Mouse (Mus musculus): Measurements from ENCODE around the gene Zcchc24. TPM values are rescaled to one million over a fixed set of nuclear protein-coding genes. Genes with fewer than 3 reads are reported as not detected.
"Not testable (repeated sequence)": the region's sequence is repeated elsewhere in the genome, so short reads cannot be mapped to it uniquely, and the experiment has no call there.

Zcchc24 gene
- total RNA-seq (2014; rRNA removed): 27.3 and 28.7 TPM in 2 replicates
- polyA plus RNA-seq (2012; rRNA removed): 53.0 and 57.7 TPM in 2 replicates

- H3K9ac ChIP-seq (ENCODE audit: low read depth, low read length): peak within 1 kb of the TSS; percentile 97
- peak within 1 kb of the TSS; percentile 92 for H3K4me3 ChIP-seq (ENCODE audit: insufficient read depth, low read depth, low read length)
- DNase-seq (ENCODE audit: extremely low read depth, low read depth, low spot score): peak; percentile 72
- 3% methylated on average over 53 of the region's 55 CpGs for WGBS
- H3K36me3 ChIP-seq (ENCODE audit: control insufficient read depth, insufficient read depth, low read length): no peaks in the 10 kb centered on the region
- TF ChIP-seq CTCF (IDR thresholded peaks at IDR 0.05; ENCODE audit: low read depth, low read length) (no peak), POLR2A (IDR thresholded peaks at IDR 0.05; ENCODE audit: extremely low read depth, insufficient read depth, low read length) (peak; percentile 65; the same call in 1 of the 2 replicates)
- no peaks in the 10 kb centered on the region for H3K27me3 ChIP-seq (ENCODE audit: control insufficient read depth, insufficient read depth, low read length)
- H3K27ac ChIP-seq (replicated peaks; ENCODE audit: insufficient read depth, low read depth, low read length): peak within 1 kb of the TSS; percentile 98
- H3K79me2 ChIP-seq (ENCODE audit: control insufficient read depth, insufficient read depth, low read length): peaks cover 23% of the 10 kb centered on the region
- peaks cover 27% of the 10 kb centered on the region for H3K4me1 ChIP-seq (ENCODE audit: control insufficient read depth, insufficient read depth, low read length)
Observed at GRCm38 (mm10) chr14:25768915-25769625, at the start of gene Zcchc24. Zcchc24 (minus strand) TSS chr14:25769039.

DNA sequence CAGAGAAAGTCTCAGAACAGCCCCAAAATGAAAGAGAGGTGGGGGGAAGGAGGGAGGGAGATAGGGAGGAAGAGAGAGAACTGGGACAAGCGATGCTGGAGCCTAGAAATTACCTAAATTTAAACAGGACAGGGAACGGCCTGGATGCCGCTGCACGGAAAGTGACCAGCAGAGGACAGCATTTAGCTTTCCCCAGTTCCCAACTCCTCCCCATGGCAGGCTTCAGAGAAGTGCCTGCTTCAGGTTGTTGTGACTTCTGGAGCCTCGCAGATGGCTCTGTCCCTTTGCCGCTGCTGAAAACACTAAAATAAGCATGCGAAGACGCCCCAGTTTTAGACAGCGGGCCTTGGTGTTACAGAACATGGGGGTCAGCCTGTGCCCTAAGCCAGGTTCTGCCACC is 47.6 kb upstream of the Zcchc24 start:
- Histone ChIP-seq H3K36me3 (ENCODE audit: control insufficient read depth, insufficient read depth, low read length) (no peaks in the 10 kb centered on the region), H3K4me3 (ENCODE audit: insufficient read depth, low read depth, low read length) (no peak overlapping the region), H3K9ac (ENCODE audit: low read depth, low read length) (no peak overlapping the region), H3K27ac (replicated peaks; ENCODE audit: insufficient read depth, low read depth, low read length) (no peak overlapping the region), H3K79me2 (ENCODE audit: control insufficient read depth, insufficient read depth, low read length) (no peaks in the 10 kb centered on the region), H3K27me3 (ENCODE audit: control insufficient read depth, insufficient read depth, low read length) (no peaks in the 10 kb centered on the region), H3K4me1 (ENCODE audit: control insufficient read depth, insufficient read depth, low read length) (peaks cover 2% of the 10 kb centered on the region; the same call in 1 of the 2 replicates)
- DNase-seq (ENCODE audit: extremely low read depth, low read depth, low spot score): peak; percentile 57
- 9% methylated on average over 9 of the region's 9 CpGs for WGBS
- no peak for TF ChIP-seq POLR2A (IDR thresholded peaks at IDR 0.05; ENCODE audit: extremely low read depth, insufficient read depth, low read length)
- peak; percentile 98 for TF ChIP-seq CTCF (IDR thresholded peaks at IDR 0.05; ENCODE audit: low read depth, low read length)

GRCm38 (mm10) chr14:25814140-25814539 is 45.3 kb upstream of the Zcchc24 start:
- Histone ChIP-seq H3K27me3 (ENCODE audit: control insufficient read depth, insufficient read depth, low read length) (no peaks in the 10 kb centered on the region), H3K79me2 (ENCODE audit: control insufficient read depth, insufficient read depth, low read length) (no peaks in the 10 kb centered on the region), H3K4me1 (ENCODE audit: control insufficient read depth, insufficient read depth, low read length) (peaks cover 2% of the 10 kb centered on the region; the same call in 1 of the 2 replicates), H3K36me3 (ENCODE audit: control insufficient read depth, insufficient read depth, low read length) (no peaks in the 10 kb centered on the region), H3K4me3 (ENCODE audit: insufficient read depth, low read depth, low read length) (no peak overlapping the region), H3K27ac (replicated peaks; ENCODE audit: insufficient read depth, low read depth, low read length) (no peak overlapping the region), H3K9ac (ENCODE audit: low read depth, low read length) (no peak overlapping the region)
- TF ChIP-seq CTCF (IDR thresholded peaks at IDR 0.05; ENCODE audit: low read depth, low read length): no peak
- TF ChIP-seq POLR2A (IDR thresholded peaks at IDR 0.05; ENCODE audit: extremely low read depth, insufficient read depth, low read length): no peak
- DNase-seq (ENCODE audit: extremely low read depth, low read depth, low spot score): peak; percentile 74

- DNase-seq (ENCODE audit: extremely low read depth, low read depth, low spot score); H3K36me3 ChIP-seq (ENCODE audit: control insufficient read depth, insufficient read depth, low read length); H3K4me3 ChIP-seq (ENCODE audit: insufficient read depth, low read depth, low read length); H3K4me1 ChIP-seq (ENCODE audit: control insufficient read depth, insufficient read depth, low read length); H3K27ac ChIP-seq (replicated peaks; ENCODE audit: insufficient read depth, low read depth, low read length); H3K27me3 ChIP-seq (ENCODE audit: control insufficient read depth, insufficient read depth, low read length); H3K79me2 ChIP-seq (ENCODE audit: control insufficient read depth, insufficient read depth, low read length); H3K9ac ChIP-seq (ENCODE audit: low read depth, low read length): not testable (repeated sequence)
- WGBS: 86% methylated on average over 1 of the region's 1 CpGs
Observed at GRCm38 (mm10) chr14:25811026-25811425, 42.2 kb upstream of the Zcchc24 start.

GRCm38 (mm10) chr14:25806561-25806960 is 37.7 kb upstream of the Zcchc24 start:
- no peaks in the 10 kb centered on the region for H3K27me3 ChIP-seq (ENCODE audit: control insufficient read depth, insufficient read depth, low read length)
- H3K9ac ChIP-seq (ENCODE audit: low read depth, low read length): no peak overlapping the region
- H3K4me1 ChIP-seq (ENCODE audit: control insufficient read depth, insufficient read depth, low read length): peaks cover 8% of the 10 kb centered on the region
- WGBS: 85% methylated on average over 7 of the region's 7 CpGs
- no peak overlapping the region for H3K4me3 ChIP-seq (ENCODE audit: insufficient read depth, low read depth, low read length)
- TF ChIP-seq POLR2A (IDR thresholded peaks at IDR 0.05; ENCODE audit: extremely low read depth, insufficient read depth, low read length) (no peak), CTCF (IDR thresholded peaks at IDR 0.05; ENCODE audit: low read depth, low read length) (no peak)
- H3K27ac ChIP-seq (replicated peaks; ENCODE audit: insufficient read depth, low read depth, low read length): no peak overlapping the region
- no peaks in the 10 kb centered on the region for H3K79me2 ChIP-seq (ENCODE audit: control insufficient read depth, insufficient read depth, low read length)
- no peaks in the 10 kb centered on the region for H3K36me3 ChIP-seq (ENCODE audit: control insufficient read depth, insufficient read depth, low read length)
- no peak for DNase-seq (ENCODE audit: extremely low read depth, low read depth, low spot score)

DNA sequence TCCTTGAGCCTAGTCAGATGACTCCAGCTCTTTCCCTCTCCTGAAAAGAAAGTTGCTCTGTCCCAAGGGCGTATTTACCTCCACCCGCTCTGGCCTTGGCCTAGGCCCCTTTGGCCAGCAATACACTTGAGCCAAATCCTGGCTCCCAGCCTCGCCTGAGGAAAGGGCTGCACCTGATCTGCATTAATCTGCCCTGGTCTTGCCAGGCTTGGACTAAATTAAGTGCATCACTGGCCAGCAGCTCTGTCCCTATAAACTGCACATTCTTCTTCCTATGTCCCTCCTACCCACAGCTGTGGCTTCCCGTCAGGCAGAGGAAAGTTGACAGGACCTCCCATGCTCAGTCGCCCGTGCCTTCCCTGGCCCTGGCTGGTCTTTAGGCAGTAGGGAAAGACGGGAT is 37.0 kb upstream of the Zcchc24 start:
- WGBS: 65% methylated on average over 7 of the region's 7 CpGs
- Histone ChIP-seq H3K27ac (replicated peaks; ENCODE audit: insufficient read depth, low read depth, low read length) (no peak overlapping the region), H3K9ac (ENCODE audit: low read depth, low read length) (no peak overlapping the region), H3K4me3 (ENCODE audit: insufficient read depth, low read depth, low read length) (no peak overlapping the region), H3K27me3 (ENCODE audit: control insufficient read depth, insufficient read depth, low read length) (no peaks in the 10 kb centered on the region), H3K79me2 (ENCODE audit: control insufficient read depth, insufficient read depth, low read length) (no peaks in the 10 kb centered on the region), H3K4me1 (ENCODE audit: control insufficient read depth, insufficient read depth, low read length) (peaks cover 8% of the 10 kb centered on the region), H3K36me3 (ENCODE audit: control insufficient read depth, insufficient read depth, low read length) (no peaks in the 10 kb centered on the region)
- peak; percentile 81 for DNase-seq (ENCODE audit: extremely low read depth, low read depth, low spot score)
- TF ChIP-seq CTCF (IDR thresholded peaks at IDR 0.05; ENCODE audit: low read depth, low read length) (no peak), POLR2A (IDR thresholded peaks at IDR 0.05; ENCODE audit: extremely low read depth, insufficient read depth, low read length) (no peak)
